Mouse (Mus musculus) neural tube, embryonic 13.5 days (tissue): ENCODE measurements at regions not wholly inside any gene's neighbourhood (a gene's known extent, or its start where the extent isn't known, plus 50 kb on each side); places are given as distances from the start of the nearest gene placed in this dataset.

ENCODE experiments used
- ATAC-seq: fragments of 200-750 bp; cut with Nextera tagmentation; 2 replicates; pipeline ENCODE4 v1.8.0; 2017; ENCODE audit warnings: low read depth, mild to moderate bottlenecking, moderate TSS enrichment, moderate library complexity
- H3K27ac ChIP-seq: fragments of 300-500 bp; sonication (generic); replicated peaks from 2 replicates; pipeline ENCODE4 v1.5.1; 2015; ENCODE audit warnings: moderate library complexity, mild to moderate bottlenecking, inconsistent platforms
- H3K27me3 ChIP-seq: fragments of 300-500 bp; sonication (generic); 2 replicates; pipeline ENCODE4 v1.6.1; 2015; ENCODE audit warnings: mild to moderate bottlenecking, inconsistent platforms
- H3K36me3 ChIP-seq: fragments of 300-500 bp; sonication (generic); 2 replicates; pipeline ENCODE4 v1.6.1; 2015; ENCODE audit warnings: mild to moderate bottlenecking, inconsistent platforms
- H3K4me1 ChIP-seq: fragments of 300-500 bp; sonication (generic); replicated peaks from 2 replicates; pipeline ENCODE4 v1.6.1; 2015; ENCODE audit warnings: inconsistent platforms
- H3K4me2 ChIP-seq: fragments of 300-500 bp; sonication (generic); 2 replicates; pipeline ENCODE4 v1.6.1; 2015; ENCODE audit warnings: inconsistent platforms, mild to moderate bottlenecking, moderate library complexity
- H3K4me3 ChIP-seq: fragments of 300-500 bp; sonication (generic); 2 replicates; pipeline ENCODE4 v1.5.1; 2015; ENCODE audit warnings: mild to moderate bottlenecking, inconsistent platforms
- H3K9ac ChIP-seq: fragments of 300-500 bp; sonication (generic); 2 replicates; pipeline ENCODE4 v1.6.1; 2015; ENCODE audit warnings: moderate library complexity, mild to moderate bottlenecking, inconsistent platforms
- H3K9me3 ChIP-seq: fragments of 300-500 bp; sonication (generic); 2 replicates; pipeline ENCODE4 v1.6.1; 2016; ENCODE audit warnings: inconsistent platforms
- WGBS: fragments of 180-500 bp; shearing (Covaris S2); methylation state at CpG from one replicate; pipeline ENCODE4 v1.1.7; 2015; 5-methylcytosine and 5-hydroxymethylcytosine counted together

DNA sequence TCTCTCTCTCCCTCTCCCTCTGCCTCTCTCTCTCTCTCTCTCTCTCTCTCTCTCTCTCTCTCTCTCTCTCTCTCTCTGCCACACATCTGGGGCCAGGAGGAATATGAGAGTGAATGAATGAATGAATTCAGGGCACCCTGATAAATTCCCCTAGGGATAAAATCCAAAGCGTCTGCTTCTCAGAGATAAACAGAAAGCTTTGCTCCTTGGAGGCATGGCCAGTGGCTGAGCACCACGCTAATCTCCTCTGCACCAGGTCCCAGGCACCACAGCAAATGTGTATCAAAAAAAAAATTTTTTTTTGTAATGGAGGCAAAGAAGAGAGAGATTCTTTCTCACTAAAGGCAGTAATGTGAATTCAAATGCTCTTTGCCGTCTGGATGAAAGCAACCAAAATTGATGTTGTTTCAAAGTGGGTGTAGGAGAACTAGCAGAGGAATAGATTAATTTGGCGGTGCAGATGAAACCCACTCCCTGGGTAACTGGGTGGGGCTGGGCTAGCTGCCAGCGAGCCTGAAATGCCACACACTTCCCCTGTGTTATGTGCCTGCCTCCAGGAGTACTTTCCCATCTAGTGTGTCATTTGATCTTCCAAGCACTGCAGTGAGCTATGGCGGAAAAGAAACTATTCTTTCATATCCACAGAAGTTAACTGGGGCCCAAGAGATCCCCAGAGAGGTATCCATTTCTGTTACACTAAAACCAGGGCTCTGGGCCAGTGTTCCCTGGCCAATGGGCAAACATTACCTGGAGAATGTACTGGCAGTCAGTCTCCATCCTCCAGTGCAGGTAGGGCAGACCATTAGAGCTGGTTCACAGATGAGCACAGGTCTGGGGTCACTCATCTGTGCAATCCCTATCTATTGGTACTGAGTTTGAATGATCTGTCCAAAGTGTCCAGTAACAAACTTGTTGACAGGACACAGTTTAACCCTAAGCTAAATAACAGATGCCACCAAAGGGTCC is 89.6 kb upstream of the Kirrel3 start:
- no peak overlapping the region for H3K27ac ChIP-seq
- H3K27me3 ChIP-seq: no peaks in the 10 kb centered on the region
- H3K4me2 ChIP-seq: no peak overlapping the region
- H3K4me3 ChIP-seq: no peak overlapping the region
- peaks cover 4% of the 10 kb centered on the region; the same call in 1 of the 2 replicates for H3K4me1 ChIP-seq
- no peaks in the 10 kb centered on the region for H3K9me3 ChIP-seq
- no peak for ATAC-seq
- H3K9ac ChIP-seq: no peak overlapping the region
- WGBS: 42% methylated on average over 6 of the region's 6 CpGs
- H3K36me3 ChIP-seq: no peaks in the 10 kb centered on the region

DNA sequence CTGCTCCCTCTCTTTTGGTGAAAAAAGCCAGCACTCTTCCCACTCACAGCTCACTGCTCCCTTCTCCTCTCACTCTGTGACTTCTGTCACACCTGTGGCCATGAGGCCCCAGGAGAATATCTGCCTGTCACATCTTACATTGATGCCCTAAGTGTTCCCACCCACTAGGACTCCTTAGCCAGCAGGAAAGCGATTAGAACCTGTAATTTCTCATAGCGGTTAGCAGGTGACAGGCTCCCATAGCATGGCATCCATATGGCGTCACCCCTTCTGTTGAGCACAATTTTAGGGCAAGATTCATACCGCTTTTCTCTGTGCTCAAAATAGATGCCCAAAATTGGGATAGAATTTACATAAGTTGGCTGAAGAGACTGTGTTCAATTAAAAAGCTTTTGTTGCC is 74.0 kb upstream of the Kirrel3 start:
- no peak overlapping the region for H3K4me3 ChIP-seq
- no peak overlapping the region for H3K27ac ChIP-seq
- no peaks in the 10 kb centered on the region for H3K27me3 ChIP-seq
- H3K9me3 ChIP-seq: no peaks in the 10 kb centered on the region
- H3K4me1 ChIP-seq: no peaks in the 10 kb centered on the region
- no peak overlapping the region for H3K9ac ChIP-seq
- ATAC-seq: no peak
- WGBS: 92% methylated on average over 4 of the region's 4 CpGs
- H3K36me3 ChIP-seq: no peaks in the 10 kb centered on the region
- no peak overlapping the region for H3K4me2 ChIP-seq

DNA sequence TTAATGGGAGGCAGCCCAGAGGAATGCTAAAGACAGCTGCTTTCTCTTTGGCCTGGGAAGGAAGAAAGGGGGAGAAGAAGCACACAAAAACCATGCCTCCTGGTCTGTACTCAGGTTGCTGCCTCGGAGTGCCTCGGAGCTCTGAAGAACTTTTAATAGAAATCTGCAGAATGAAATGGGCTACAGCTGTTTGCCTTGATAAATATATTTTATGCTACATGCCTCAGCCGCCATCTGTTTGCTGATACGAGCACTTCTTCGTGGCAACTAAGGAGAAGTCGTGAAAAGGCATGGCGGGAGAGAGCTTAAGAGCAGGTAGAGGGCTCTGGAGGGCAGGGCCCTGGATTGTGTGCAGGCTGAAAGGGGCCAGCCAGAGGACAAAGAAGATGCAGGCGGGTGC is 69.5 kb upstream of the Kirrel3 start:
- Histone ChIP-seq H3K27me3 (no peaks in the 10 kb centered on the region), H3K4me3 (no peak overlapping the region), H3K4me2 (no peak overlapping the region), H3K4me1 (no peaks in the 10 kb centered on the region), H3K9ac (no peak overlapping the region), H3K36me3 (no peaks in the 10 kb centered on the region), H3K9me3 (no peaks in the 10 kb centered on the region), H3K27ac (no peak overlapping the region)
- WGBS: 82% methylated on average over 8 of the region's 8 CpGs
- no peak for ATAC-seq

DNA sequence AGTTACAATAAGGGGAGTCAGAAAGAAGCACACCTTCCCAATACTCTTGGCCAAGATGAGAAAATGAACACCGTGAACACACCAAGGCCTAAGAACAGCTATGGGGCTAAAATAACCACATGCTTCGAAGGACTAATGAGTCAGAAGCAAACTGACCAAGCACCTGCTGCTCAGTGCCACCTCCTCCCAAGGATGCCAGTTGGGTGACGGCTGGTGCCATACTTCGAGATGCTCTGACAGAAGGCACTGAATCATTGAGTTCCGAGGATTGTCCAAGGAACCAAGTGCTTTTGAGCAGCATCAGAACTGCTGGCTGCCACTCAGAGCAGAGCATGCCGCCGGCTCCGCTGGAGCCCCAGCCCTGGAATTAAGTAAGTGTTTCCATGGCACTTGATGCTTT is 67.6 kb upstream of the Kirrel3 start:
- WGBS: 89% methylated on average over 8 of the region's 8 CpGs
- no peak for ATAC-seq
- H3K36me3 ChIP-seq: no peaks in the 10 kb centered on the region

DNA sequence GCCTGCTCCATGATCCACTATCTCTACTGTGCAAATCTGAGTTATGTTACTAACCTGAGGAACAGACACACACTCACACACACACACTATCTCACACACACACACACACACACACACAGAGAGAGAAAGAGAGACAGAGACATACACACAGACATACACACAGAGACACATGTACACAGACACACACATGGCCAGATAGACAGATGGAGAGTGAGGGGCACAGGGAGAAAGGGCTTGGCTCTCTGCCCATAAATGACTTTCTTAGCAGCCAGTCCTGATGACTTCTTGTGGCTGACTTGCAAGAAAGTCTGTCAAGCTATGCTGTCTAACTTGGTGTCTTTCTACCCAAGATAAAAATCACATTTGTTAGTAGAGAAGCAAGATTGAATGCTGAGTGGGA is 63.7 kb upstream of the Kirrel3 start:
- Histone ChIP-seq H3K9me3 (no peaks in the 10 kb centered on the region), H3K9ac (no peak overlapping the region), H3K4me3 (no peak overlapping the region), H3K4me2 (no peak overlapping the region), H3K27me3 (no peaks in the 10 kb centered on the region), H3K36me3 (no peaks in the 10 kb centered on the region), H3K27ac (no peak overlapping the region), H3K4me1 (no peaks in the 10 kb centered on the region)
- no peak for ATAC-seq

More for the DNA sequence above, 67.6 kb upstream of the Kirrel3 start:
- Histone ChIP-seq H3K4me3 (no peak overlapping the region), H3K4me2 (no peak overlapping the region), H3K27me3 (no peaks in the 10 kb centered on the region), H3K9ac (no peak overlapping the region), H3K27ac (no peak overlapping the region), H3K9me3 (no peaks in the 10 kb centered on the region), H3K4me1 (no peaks in the 10 kb centered on the region)

DNA sequence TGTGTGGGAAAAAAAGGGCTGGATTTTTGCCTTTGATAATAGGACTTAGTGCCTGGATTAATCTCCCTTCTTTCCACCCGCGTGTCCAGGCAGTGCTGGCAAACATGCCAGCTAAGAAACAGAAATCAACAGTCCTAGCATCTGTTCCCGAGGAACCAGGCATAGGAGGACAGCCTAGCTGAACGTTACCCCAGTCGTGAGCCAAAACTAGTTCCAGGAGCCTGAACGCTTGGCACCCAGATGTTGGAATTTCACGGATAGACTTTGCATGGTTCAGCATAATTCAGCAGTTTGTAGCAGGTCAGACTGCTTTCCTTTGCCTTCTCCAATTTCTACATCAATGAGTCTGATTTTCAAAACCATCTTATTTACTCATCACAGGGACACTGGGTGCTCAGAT is 62.6 kb upstream of the Kirrel3 start:
- Histone ChIP-seq H3K4me1 (peaks cover 7% of the 10 kb centered on the region), H3K9ac (no peak overlapping the region), H3K27ac (no peak overlapping the region), H3K36me3 (no peaks in the 10 kb centered on the region), H3K4me2 (no peak overlapping the region), H3K4me3 (no peak overlapping the region), H3K27me3 (no peaks in the 10 kb centered on the region), H3K9me3 (no peaks in the 10 kb centered on the region)
- no peak for ATAC-seq
- 87% methylated on average over 7 of the region's 7 CpGs for WGBS

DNA sequence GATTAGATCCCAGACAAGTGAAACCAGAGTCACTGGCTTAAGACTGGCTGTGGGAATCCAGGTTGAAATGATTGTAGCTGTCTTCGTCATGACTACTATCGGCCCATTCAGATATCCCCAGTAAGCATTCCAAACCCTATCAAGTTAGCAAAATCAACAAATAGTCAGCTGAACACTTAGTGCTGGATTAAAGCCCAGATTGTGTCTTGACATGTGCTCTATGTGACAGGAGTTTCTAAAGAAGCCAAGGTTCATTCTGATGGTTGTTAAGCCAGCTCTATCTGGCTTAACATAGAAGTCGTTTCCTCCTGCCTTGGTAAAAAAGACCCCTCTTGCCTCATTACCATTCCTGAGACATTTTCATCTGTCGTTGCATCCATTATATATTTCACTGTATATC is 59.1 kb upstream of the Kirrel3 start:
- no peak overlapping the region for H3K4me2 ChIP-seq
- no peaks in the 10 kb centered on the region for H3K36me3 ChIP-seq
- H3K4me1 ChIP-seq: peaks cover 7% of the 10 kb centered on the region
- no peak overlapping the region for H3K9ac ChIP-seq
- WGBS: 82% methylated on average over 4 of the region's 4 CpGs
- no peak overlapping the region for H3K4me3 ChIP-seq
- no peak for ATAC-seq
- H3K27ac ChIP-seq: no peak overlapping the region
- no peaks in the 10 kb centered on the region for H3K27me3 ChIP-seq
- H3K9me3 ChIP-seq: no peaks in the 10 kb centered on the region

DNA sequence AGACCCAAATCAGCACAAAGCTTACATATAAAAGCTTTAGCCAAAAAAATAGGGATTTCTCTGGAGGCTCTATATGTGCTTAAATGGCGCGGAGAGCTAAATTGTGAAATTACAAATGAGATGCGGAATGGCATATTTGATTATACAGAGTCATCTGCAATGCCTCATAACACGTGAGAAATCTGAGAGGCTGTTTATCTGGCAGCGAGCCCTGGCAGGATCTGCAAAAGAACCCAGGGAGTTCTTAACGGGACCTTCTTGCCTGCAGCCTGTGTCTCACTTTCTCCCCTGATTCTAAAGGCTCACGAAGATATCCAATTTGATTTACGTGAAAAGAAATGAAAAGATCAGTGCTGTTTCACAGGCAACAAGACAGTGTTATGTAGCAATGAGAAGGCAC is 58.0 kb upstream of the Kirrel3 start:
- Histone ChIP-seq H3K9ac (no peak overlapping the region), H3K4me3 (no peak overlapping the region), H3K27me3 (no peaks in the 10 kb centered on the region), H3K27ac (no peak overlapping the region), H3K9me3 (no peaks in the 10 kb centered on the region), H3K36me3 (no peaks in the 10 kb centered on the region), H3K4me1 (peaks cover 7% of the 10 kb centered on the region), H3K4me2 (no peak overlapping the region)
- 73% methylated on average over 8 of the region's 8 CpGs for WGBS
- ATAC-seq: no peak
